Mouse (Mus musculus) frontal cortex, postnatal 25 days (tissue): Measurements from ENCODE around the gene Sh3pxd2a.

Experiments used
- DNase-seq, 2 experiments: peaks; one replicate each; pipeline ENCODE4 v3.0.0; 2022; ENCODE audit warnings: low spot score in 2 of 2

Sh3pxd2a gene

GRCm38 (mm10) chr19:47232077-47232865 lies 231.9 kb downstream of the Sh3pxd2a start:
- no peak for DNase-seq

GRCm38 (mm10) chr19:47231389-47231788 lies 232.8 kb downstream of the Sh3pxd2a start:
- DNase-seq, result no peak

GRCm38 (mm10) chr19:47230682-47231081 lies 233.5 kb downstream of the Sh3pxd2a start:
- no peak for DNase-seq

- no peak for DNase-seq
Observed at GRCm38 (mm10) chr19:47230082-47230481, 234.1 kb downstream of the Sh3pxd2a start.

GRCm38 (mm10) chr19:47229461-47229860 lies 234.7 kb downstream of the Sh3pxd2a start:
- DNase-seq, result no peak

GRCm38 (mm10) chr19:47228725-47229252 lies 235.4 kb downstream of the Sh3pxd2a start:
- DNase-seq, result peak in 1 of 2 experiments; percentile 36

- no peak for DNase-seq
Observed at GRCm38 (mm10) chr19:47225791-47226190, 238.4 kb downstream of the Sh3pxd2a start.

GRCm38 (mm10) chr19:47224743-47225142 lies 239.5 kb downstream of the Sh3pxd2a start:
- DNase-seq, result no peak

- DNase-seq, result no peak
Observed at GRCm38 (mm10) chr19:47222841-47223557, 241.2 kb downstream of the Sh3pxd2a start.

- no peak for DNase-seq
Observed at GRCm38 (mm10) chr19:47222154-47222840, 241.9 kb downstream of the Sh3pxd2a start.

- no peak for DNase-seq
Observed at GRCm38 (mm10) chr19:47221500-47222153, 242.6 kb downstream of the Sh3pxd2a start.

- DNase-seq, result no peak
Observed at GRCm38 (mm10) chr19:47221006-47221405, 243.2 kb downstream of the Sh3pxd2a start.

GRCm38 (mm10) chr19:47220232-47220631 lies 244.0 kb downstream of the Sh3pxd2a start:
- no peak for DNase-seq

- no peak for DNase-seq
Observed at GRCm38 (mm10) chr19:47219622-47220021, 244.6 kb downstream of the Sh3pxd2a start.

- no peak for DNase-seq
Observed at GRCm38 (mm10) chr19:47216766-47217165, 247.4 kb downstream of the Sh3pxd2a start.

- no peak for DNase-seq
Observed at GRCm38 (mm10) chr19:47213470-47213869, 250.7 kb downstream of the Sh3pxd2a start.

- DNase-seq, result no peak
Observed at GRCm38 (mm10) chr19:47212401-47212800, 251.8 kb downstream of the Sh3pxd2a start.

GRCm38 (mm10) chr19:47211609-47212312 lies 252.4 kb downstream of the Sh3pxd2a start:
- no peak for DNase-seq

GRCm38 (mm10) chr19:47210432-47210831 lies 253.8 kb downstream of the Sh3pxd2a start:
- no peak for DNase-seq
